Mouse (Mus musculus): ENCODE data around the gene Gm20795.
"Not testable (repeated sequence)": the region's sequence is repeated elsewhere in the genome, so short reads cannot be mapped to it uniquely, and the experiment has no call there.

Gene Gm20795

DNA sequence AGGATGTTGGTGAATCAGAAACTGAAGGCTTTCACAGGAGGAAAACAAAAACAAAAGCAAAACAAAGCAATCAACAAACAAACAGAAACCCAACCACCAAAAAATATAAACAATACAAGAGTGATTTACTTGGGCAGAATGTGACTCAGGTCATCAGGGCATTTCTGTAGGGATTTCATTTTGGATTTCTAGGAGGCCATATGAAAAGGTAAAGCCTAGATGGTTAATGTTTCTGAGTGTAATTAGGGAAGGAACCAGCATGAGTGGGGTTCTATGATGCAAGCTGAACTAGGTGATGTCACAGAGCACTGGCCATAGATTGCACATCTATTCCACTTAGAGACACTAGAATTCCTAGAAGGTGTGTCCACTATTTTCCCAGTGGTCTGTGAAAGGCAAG, at the start of gene Gm20795:
Gene Gm20795 (plus strand): TSS at position 301 of the 400 bp plus-strand sequence.
- not testable (repeated sequence) for DNase-seq (ENCODE audit: low read depth, low spot score)

DNA sequence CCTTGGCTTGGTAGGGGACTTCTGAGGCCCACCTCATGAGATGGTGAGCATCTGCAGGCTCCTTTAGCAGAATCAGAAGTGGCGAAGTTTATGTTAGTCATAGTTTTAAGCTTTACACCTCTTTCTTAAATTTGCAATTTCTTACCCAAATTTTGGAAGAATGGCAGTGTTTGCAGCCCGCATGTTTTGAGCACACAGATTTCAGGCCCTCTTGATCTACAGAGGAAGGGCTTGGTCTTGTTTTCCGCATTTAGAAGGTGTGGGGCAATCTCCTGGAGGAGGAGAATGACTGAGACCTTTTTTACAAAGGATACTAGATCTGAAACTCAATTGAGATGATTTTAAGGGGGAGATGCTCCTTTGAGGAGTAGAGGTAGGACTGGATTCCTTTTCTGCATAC, 29.0 kb upstream of the Gm20795 start, which contains the start of gene Gm21797:
Gene Gm21797 (minus strand): TSS at position 101 of the 400 bp plus-strand sequence.
- not testable (repeated sequence) for DNase-seq (ENCODE audit: low read depth, low spot score)
